ENCODE assay signal across 9 mouse cellular contexts in the genomic region with DNA sequence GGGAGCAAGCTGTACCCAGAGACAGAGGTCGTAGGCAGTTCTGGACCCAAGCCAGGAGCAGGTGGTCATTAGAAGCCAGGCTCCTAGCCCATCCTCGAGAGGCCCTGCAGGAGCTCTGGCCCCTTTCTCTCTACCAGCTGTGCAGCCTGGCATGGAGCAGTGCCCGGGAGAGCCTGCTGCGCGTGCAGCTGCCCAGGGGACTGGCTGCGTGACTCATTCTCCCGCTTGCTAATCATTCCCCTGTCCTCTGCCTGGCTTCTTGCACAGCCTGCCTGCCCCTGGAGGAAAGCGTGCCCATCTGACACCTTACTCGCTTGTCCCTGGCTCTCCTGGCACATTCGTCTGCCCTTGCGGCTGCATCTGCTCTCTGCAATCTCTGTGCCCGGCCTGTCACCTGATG. TPM values are rescaled to one million over a fixed set of nuclear protein-coding genes. Genes with fewer than 3 reads are reported as not detected.
A peak's percentile ranks its signal among the peaks of the same experiment; 100 is the strongest.
DNase-seq lines count a peak whose midpoint lies in the region; ATAC-seq and TF ChIP-seq lines count a peak whose summit lies in the region.
"Had no signal": no experiment of that assay in that cellular context is flagged by ENCODE, and none has a peak within 500 bp of the region (broad histone marks: within the 10 kb centered on the region; RNA-seq: fewer than 3 reads in every experiment).

No protein-coding gene starts in this region.

- H3K27me3 ChIP-seq in forebrain, embryonic 16.5 days (replicated peaks; ENCODE audit: control insufficient read depth, insufficient read depth, low read length): no peaks in the 10 kb centered on the region
- no peaks in the 10 kb centered on the region for H3K27me3 ChIP-seq in midbrain, embryonic 16.5 days (ENCODE audit: control insufficient read depth, insufficient read depth, low read depth, low read length)
- no peaks in the 10 kb centered on the region for H3K27me3 ChIP-seq in thymus, adult 2 months (ENCODE audit: control insufficient read depth, insufficient read depth, low read length)
- H3K27me3 ChIP-seq: heart, embryonic 15.5 days had no signal

- H3K36me3 ChIP-seq in forebrain, embryonic 16.5 days (ENCODE audit: control insufficient read depth, insufficient read depth): no peaks in the 10 kb centered on the region
- no peaks in the 10 kb centered on the region for H3K36me3 ChIP-seq in midbrain, embryonic 16.5 days (ENCODE audit: control insufficient read depth, insufficient read depth, low read length)
- no peaks in the 10 kb centered on the region for H3K36me3 ChIP-seq in thymus, adult 2 months (ENCODE audit: control insufficient read depth, insufficient read depth, low read length)
- H3K36me3 ChIP-seq: heart, embryonic 15.5 days had no signal

- DNase-seq in left cerebral cortex, postnatal 4 days: peak; percentile 91
- DNase-seq in left cerebral cortex, adult 2 months (ENCODE audit: extremely low spot score in 1 of 2, low spot score in 2 of 2): no peak
- peak; percentile 96 for DNase-seq in brain, adult 2 months (ENCODE audit: low read depth, low spot score)
- DNase-seq in thymus, adult 2 months: no peak

- WGBS in forebrain, embryonic 16.5 days: 44% methylated on average over 12 of the region's 12 CpGs
- WGBS in midbrain, embryonic 16.5 days: 54% methylated on average over 11 of the region's 12 CpGs
- WGBS in thymus, adult 2 months: 91% methylated on average over 12 of the region's 12 CpGs

- peak; percentile 77; the same call in 1 of the 2 replicates for ATAC-seq in forebrain, embryonic 16.5 days
- ATAC-seq in midbrain, embryonic 16.5 days: peak; percentile 74; the same call in 1 of the 2 replicates
- ATAC-seq in megakaryocyte, adult 5-6 weeks (ENCODE audit: poor library complexity, severe bottlenecking): no peak

- TF ChIP-seq CTCF in left cerebral cortex, adult 2 months (IDR thresholded peaks at IDR 0.05): no peak
- TF ChIP-seq CTCF in thymus, adult 2 months (IDR thresholded peaks at IDR 0.05; ENCODE audit: borderline replicate concordance, control insufficient read depth, extremely low read depth, insufficient read depth, low read length, poor library complexity): no peak

- H3K9me3 ChIP-seq in forebrain, embryonic 16.5 days (ENCODE audit: control insufficient read depth, low read length): no peaks in the 10 kb centered on the region
- H3K9me3 ChIP-seq in midbrain, embryonic 16.5 days (replicated peaks; ENCODE audit: control insufficient read depth, low read length, poor library complexity, severe bottlenecking): no peaks in the 10 kb centered on the region
- H3K9me3 ChIP-seq: heart, embryonic 15.5 days; megakaryocyte, embryonic 14.5 days had no signal

- H3K4me1 ChIP-seq in forebrain, embryonic 16.5 days (replicated peaks; ENCODE audit: control insufficient read depth, insufficient read depth, low read length): peaks cover 6% of the 10 kb centered on the region; the same call in 1 of the 2 replicates
- peaks cover 5% of the 10 kb centered on the region; the same call in 1 of the 2 replicates for H3K4me1 ChIP-seq in midbrain, embryonic 16.5 days (ENCODE audit: control insufficient read depth, insufficient read depth, low read length)
- H3K4me1 ChIP-seq in thymus, adult 2 months (replicated peaks; ENCODE audit: control insufficient read depth, insufficient read depth, low read length): no peaks in the 10 kb centered on the region

- H3K27ac ChIP-seq in left cerebral cortex, adult 2 months: no peak overlapping the region
- H3K27ac ChIP-seq in forebrain, embryonic 16.5 days (ENCODE audit: low read length): peak overlapping the region; percentile 16; the same call in 1 of the 2 replicates
- 0 out of 2 replicates have a peak overlapping the region, but pooled peaks have one; percentile 20 for H3K27ac ChIP-seq in midbrain, embryonic 16.5 days (ENCODE audit: low read length)
- no peak overlapping the region for H3K27ac ChIP-seq in thymus, adult 2 months (ENCODE audit: control insufficient read depth, insufficient read depth, low read length)
- H3K27ac ChIP-seq: heart, embryonic 15.5 days had no signal

- no peak overlapping the region for H3K4me2 ChIP-seq in forebrain, embryonic 16.5 days (ENCODE audit: low read length)
- H3K4me2 ChIP-seq in midbrain, embryonic 16.5 days (ENCODE audit: low read length): no peak overlapping the region

- peak overlapping the region; percentile 6; the same call in 1 of the 2 replicates for H3K9ac ChIP-seq in forebrain, embryonic 16.5 days (replicated peaks; ENCODE audit: low read depth, low read length)
- H3K9ac ChIP-seq in midbrain, embryonic 16.5 days (ENCODE audit: low read depth, low read length): peak overlapping the region; percentile 50; the same call in 1 of the 2 replicates
- H3K9ac ChIP-seq: heart, embryonic 15.5 days had no signal

- intact Hi-C loops in left cerebral cortex, postnatal 4 days (cut with DNase I): no loop called here
- intact Hi-C loops in left cerebral cortex, adult 2 months (cut with DNase I): no loop called here

- H3K4me3 ChIP-seq in left cerebral cortex, adult 2 months: no peak overlapping the region
- H3K4me3 ChIP-seq in forebrain, embryonic 16.5 days (replicated peaks; ENCODE audit: low read length): no peak overlapping the region
- H3K4me3 ChIP-seq in midbrain, embryonic 16.5 days (ENCODE audit: low read depth, low read length): no peak overlapping the region
- no peak overlapping the region for H3K4me3 ChIP-seq in thymus, adult 2 months (ENCODE audit: control insufficient read depth, insufficient read depth, low read length)
- H3K4me3 ChIP-seq: heart, embryonic 15.5 days; megakaryocyte, embryonic 14.5 days had no signal

- TF ChIP-seq POLR2A in thymus, adult 2 months (IDR thresholded peaks at IDR 0.05; ENCODE audit: control insufficient read depth, extremely low read depth, insufficient read depth, low read length, poor library complexity): no peak

RNA-seq across cellular contexts. Expression of gene Tmem209, which starts 40.2 kb away (rescaled TPM):
- total RNA-seq in left cerebral cortex, postnatal 4 days (2021): 10 to 100 TPM; 17.7 to 19.7 TPM
- 10 to 100 TPM; 18.3 to 21.7 TPM for total RNA-seq in left cerebral cortex, adult 2 months (2021)
- 34.4 and 34.8 TPM in 2 replicates for polyA plus RNA-seq in forebrain, embryonic 16.5 days (2015; fragmentation: Nextera tagmentation; extraction: Ambion mirVana)
- 30.3 TPM in 2 replicates for polyA plus RNA-seq in midbrain, embryonic 16.5 days (2015; fragmentation: Nextera tagmentation; extraction: Ambion mirVana)
- 40.3 and 42.3 TPM in 2 replicates for total RNA-seq in megakaryocyte, adult 5-6 weeks (2015)
- total RNA-seq in megakaryocyte, adult 5-6 weeks (2017): 24.0 and 39.0 TPM in 2 replicates
- 79.5 and 80.2 TPM in 2 replicates for polyA plus RNA-seq in thymus, adult 2 months (2012; rRNA removed)

RNA-seq across cellular contexts. Expression of gene Ssmem1, which starts 40.3 kb away (rescaled TPM):
- total RNA-seq in left cerebral cortex, postnatal 4 days (2021): 1 to 10 TPM in 1 of 2 experiments, under 1 TPM in 1; 0.56 to 1.2 TPM
- total RNA-seq in left cerebral cortex, adult 2 months (2021): 1 to 10 TPM in 1 of 2 experiments, under 1 TPM in 1; 0.70 to 1.1 TPM
- not detected in 2 replicates for polyA plus RNA-seq in forebrain, embryonic 16.5 days (2015; fragmentation: Nextera tagmentation; extraction: Ambion mirVana)
- 0.14 TPM in 1 of 2 replicates, not detected in the other for polyA plus RNA-seq in midbrain, embryonic 16.5 days (2015; fragmentation: Nextera tagmentation; extraction: Ambion mirVana)
- 0.68 TPM in 1 of 2 replicates, not detected in the other for total RNA-seq in megakaryocyte, adult 5-6 weeks (2015)
- 0.44 and 1.1 TPM in 2 replicates for total RNA-seq in megakaryocyte, adult 5-6 weeks (2017)
- polyA plus RNA-seq in thymus, adult 2 months (2012; rRNA removed): not detected in 2 replicates

Comparison
In these comparisons a context has a peak if more than half of its experiments do, and no peak if none do; other contexts are left out.
1. DNase-seq: peak in left cerebral cortex, postnatal 4 days (single experiment) and brain, adult 2 months (single experiment); none in left cerebral cortex, adult 2 months (0 of 2) and thymus, adult 2 months (single experiment).
2. H3K27ac ChIP-seq: peak in forebrain, embryonic 16.5 days (single experiment) and midbrain, embryonic 16.5 days (single experiment); none in left cerebral cortex, adult 2 months (single experiment) and thymus, adult 2 months (single experiment).